Mouse (Mus musculus): ENCODE data around the gene Nid2. TPM values are rescaled to one million over a fixed set of nuclear protein-coding genes. Genes with fewer than 3 reads are reported as not detected.

Nid2 gene
- total and polyA plus RNA-seq, 2 experiments from 2014 or later: 18.5 to 26.8 TPM

DNA sequence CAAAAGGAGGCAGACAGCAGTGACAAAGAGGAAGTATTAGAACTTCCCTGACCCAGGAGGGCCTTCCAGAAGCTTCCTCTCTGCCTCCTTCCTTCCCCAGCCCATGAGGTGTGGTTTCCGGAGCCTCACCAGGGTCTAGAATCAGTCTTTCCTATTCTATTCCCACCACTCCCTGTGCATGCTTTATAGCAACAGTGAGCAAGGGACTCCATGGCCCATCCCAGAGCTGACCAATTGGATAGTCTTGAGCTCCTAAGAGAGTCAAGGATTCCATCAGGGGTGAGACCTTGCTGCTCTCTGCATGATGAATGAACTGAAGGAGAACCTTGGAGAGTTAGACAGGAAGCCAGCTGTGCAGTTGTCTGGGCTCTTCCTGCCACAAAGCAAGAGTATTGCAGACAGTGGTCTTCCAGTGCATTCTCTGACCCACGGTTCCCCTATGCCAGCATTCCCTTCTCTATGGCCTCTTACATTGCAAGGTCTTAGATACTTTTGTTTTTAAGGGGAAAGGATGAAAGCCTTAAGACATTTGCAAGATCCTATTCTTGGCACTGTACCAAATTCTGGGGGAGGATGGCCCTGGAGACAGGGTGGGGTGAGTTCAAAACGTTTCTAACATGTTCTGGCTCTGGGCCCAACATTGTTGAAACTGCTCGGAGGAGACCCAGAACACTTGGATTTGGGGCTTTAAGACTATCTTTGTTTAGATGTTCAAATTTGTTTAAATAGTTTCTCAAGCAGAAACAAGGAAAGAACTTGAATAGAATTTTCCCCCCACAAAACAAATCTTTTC lies 17.4 kb upstream of the Nid2 start:
- H3K4me1 ChIP-seq (ENCODE audit: insufficient read depth): no peaks in the 10 kb centered on the region; the same call in 1 of the 2 replicates
- no peaks in the 10 kb centered on the region for H3K9me3 ChIP-seq (ENCODE audit: low read length)
- no peak overlapping the region for H3K4me3 ChIP-seq (ENCODE audit: low read depth, low read length)
- no peak for DNase-seq
- WGBS: 40% methylated on average over 4 of the region's 4 CpGs
- no peak overlapping the region for H3K27ac ChIP-seq (ENCODE audit: low read depth, low read length)
- TF ChIP-seq CTCF (IDR thresholded peaks at IDR 0.05; ENCODE audit: low read depth): no peak
- H3K9ac ChIP-seq: no peak overlapping the region
- no peak overlapping the region for H3K4me2 ChIP-seq (ENCODE audit: low read depth)
- ATAC-seq: no peak
- no peaks in the 10 kb centered on the region for H3K27me3 ChIP-seq (ENCODE audit: insufficient read depth, low read length)
- H3K36me3 ChIP-seq (ENCODE audit: insufficient read depth): no peaks in the 10 kb centered on the region

DNA sequence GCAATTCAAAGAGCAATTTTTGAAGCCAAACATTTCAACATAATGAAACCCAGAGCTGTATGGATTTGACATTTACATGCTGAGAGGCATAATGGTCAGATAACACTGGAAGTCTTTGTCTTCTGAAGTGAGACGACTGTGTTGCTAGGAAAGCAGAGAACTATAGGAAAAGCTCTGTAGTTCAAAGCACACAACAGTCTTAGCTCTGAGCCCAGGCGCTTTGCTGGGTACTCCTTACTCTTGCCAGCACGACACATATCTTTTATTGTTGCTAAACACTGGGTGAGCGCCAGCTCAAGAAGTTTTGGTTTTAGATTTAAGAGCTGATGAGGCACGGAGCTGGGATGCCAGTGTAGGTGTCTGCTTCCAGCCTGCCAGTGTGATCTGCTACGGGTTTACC lies 15.8 kb upstream of the Nid2 start:
- Histone ChIP-seq H3K4me3 (ENCODE audit: low read depth, low read length) (no peak overlapping the region), H3K9ac (no peak overlapping the region), H3K27me3 (ENCODE audit: insufficient read depth, low read length) (no peaks in the 10 kb centered on the region), H3K4me2 (ENCODE audit: low read depth) (no peak overlapping the region), H3K27ac (ENCODE audit: low read depth, low read length) (no peak overlapping the region), H3K36me3 (ENCODE audit: insufficient read depth) (no peaks in the 10 kb centered on the region), H3K4me1 (ENCODE audit: insufficient read depth) (no peaks in the 10 kb centered on the region; the same call in 1 of the 2 replicates), H3K9me3 (ENCODE audit: low read length) (no peaks in the 10 kb centered on the region)
- DNase-seq: no peak
- no peak for ATAC-seq
- 15% methylated on average over 6 of the region's 6 CpGs for WGBS
- TF ChIP-seq CTCF (IDR thresholded peaks at IDR 0.05; ENCODE audit: low read depth): no peak

DNA sequence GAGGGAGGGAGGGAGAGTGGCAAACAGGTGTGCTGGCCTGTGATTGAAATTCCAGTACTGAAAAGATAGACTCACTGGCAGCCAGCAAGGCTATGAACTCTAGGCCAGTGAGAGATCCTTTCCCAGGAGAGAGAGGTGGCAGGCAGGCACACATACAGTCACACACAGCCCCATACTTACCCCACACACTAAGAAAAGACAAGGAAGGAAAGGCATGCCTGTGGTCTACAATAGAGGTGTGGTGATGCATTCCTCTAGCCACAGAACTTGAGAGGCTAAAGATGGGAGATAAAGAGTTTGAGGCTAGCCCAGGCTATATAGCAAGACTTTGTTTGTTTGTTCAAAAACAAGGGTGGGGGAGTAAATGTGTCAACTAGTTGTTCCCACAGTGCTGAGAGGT lies 13.5 kb upstream of the Nid2 start:
- H3K4me1 ChIP-seq (ENCODE audit: insufficient read depth): no peaks in the 10 kb centered on the region; the same call in 1 of the 2 replicates
- H3K4me3 ChIP-seq (ENCODE audit: low read depth, low read length): no peak overlapping the region
- no peaks in the 10 kb centered on the region for H3K9me3 ChIP-seq (ENCODE audit: low read length)
- DNase-seq (no peak), ATAC-seq (no peak)
- TF ChIP-seq CTCF (IDR thresholded peaks at IDR 0.05; ENCODE audit: low read depth): no peak
- no peak overlapping the region for H3K9ac ChIP-seq
- no peaks in the 10 kb centered on the region for H3K27me3 ChIP-seq (ENCODE audit: insufficient read depth, low read length)
- no peak overlapping the region for H3K4me2 ChIP-seq (ENCODE audit: low read depth)
- no peaks in the 10 kb centered on the region for H3K36me3 ChIP-seq (ENCODE audit: insufficient read depth)
- H3K27ac ChIP-seq (ENCODE audit: low read depth, low read length): no peak overlapping the region

DNA sequence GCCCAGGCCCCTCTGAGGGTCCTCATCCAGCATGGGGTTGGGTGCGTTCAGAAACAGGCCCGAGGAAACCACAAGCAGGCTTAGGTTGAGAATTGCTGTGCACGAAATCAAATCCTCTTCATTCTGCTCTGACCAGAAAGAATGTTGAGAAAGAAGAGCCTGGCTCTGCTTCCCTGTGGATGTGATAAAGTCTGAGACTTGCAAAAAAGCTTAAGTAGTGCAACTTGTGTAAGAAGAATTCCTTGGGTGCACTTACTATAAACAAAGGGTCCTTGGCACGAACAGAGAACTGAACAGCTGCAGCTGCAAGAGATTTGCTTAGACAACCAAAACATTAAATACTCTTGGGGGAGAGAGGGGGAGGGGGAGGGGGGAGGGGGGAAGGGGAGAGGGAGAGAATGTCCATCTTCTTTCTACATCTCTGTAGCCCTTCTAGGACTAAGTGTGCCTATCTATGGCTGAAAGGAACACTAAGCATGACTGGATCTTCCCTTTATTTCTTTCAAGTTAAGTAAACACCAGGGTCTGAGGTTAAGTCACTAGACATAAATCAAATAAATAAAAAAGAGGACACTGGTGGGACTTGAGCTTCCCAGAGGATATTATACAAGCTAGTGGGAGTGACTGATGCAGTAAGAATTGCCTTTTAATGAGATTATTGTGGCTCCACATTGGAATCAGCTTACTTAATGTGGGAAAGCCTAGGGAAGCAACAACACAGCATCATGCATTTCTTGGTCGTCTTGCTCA lies 12.8 kb upstream of the Nid2 start:
- DNase-seq: no peak
- no peak for ATAC-seq
- no peak overlapping the region for H3K9ac ChIP-seq
- no peak for TF ChIP-seq CTCF (IDR thresholded peaks at IDR 0.05; ENCODE audit: low read depth)
- no peak overlapping the region for H3K27ac ChIP-seq (ENCODE audit: low read depth, low read length)
- no peak overlapping the region for H3K4me3 ChIP-seq (ENCODE audit: low read depth, low read length)
- no peaks in the 10 kb centered on the region for H3K36me3 ChIP-seq (ENCODE audit: insufficient read depth)
- no peak overlapping the region for H3K4me2 ChIP-seq (ENCODE audit: low read depth)
- no peaks in the 10 kb centered on the region; the same call in 1 of the 2 replicates for H3K4me1 ChIP-seq (ENCODE audit: insufficient read depth)
- no peaks in the 10 kb centered on the region for H3K27me3 ChIP-seq (ENCODE audit: insufficient read depth, low read length)
- no peaks in the 10 kb centered on the region for H3K9me3 ChIP-seq (ENCODE audit: low read length)
- WGBS: 29% methylated on average over 5 of the region's 5 CpGs

DNA sequence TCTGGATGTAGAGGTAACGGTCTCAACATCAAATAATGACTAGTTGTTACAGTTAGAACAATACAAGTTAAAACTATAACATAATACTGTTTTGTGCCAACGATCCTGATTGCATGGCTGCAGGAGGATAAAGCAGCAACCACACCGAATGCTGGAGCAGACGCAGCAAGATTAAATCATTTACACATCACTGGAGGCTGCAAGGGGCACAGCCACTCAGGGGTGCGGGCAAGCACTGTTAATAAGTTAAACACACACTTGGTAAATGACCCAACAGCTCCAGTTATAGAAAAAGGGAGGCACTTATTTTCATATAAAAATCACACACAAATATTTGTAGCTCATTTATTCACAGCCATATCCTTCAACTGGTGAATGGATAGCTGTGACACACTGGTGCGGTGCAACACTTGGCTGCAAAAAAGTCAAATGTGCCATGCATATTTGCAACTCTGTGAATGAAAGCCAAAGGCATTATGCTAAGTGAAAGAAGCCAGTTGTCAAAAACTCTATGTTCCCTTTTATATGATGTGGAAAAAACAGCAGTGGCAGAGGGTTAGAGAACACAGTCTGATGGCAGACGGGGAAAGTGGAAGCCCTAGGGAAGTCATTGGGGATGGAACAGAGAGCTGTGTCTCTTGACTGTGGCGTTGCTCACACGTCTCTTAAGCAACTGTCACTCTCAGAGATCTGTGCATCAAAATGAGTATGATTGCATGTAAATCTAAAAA lies 11.5 kb upstream of the Nid2 start:
- Histone ChIP-seq H3K4me1 (ENCODE audit: insufficient read depth) (no peaks in the 10 kb centered on the region), H3K4me2 (ENCODE audit: low read depth) (no peak overlapping the region), H3K27ac (ENCODE audit: low read depth, low read length) (no peak overlapping the region), H3K27me3 (ENCODE audit: insufficient read depth, low read length) (no peaks in the 10 kb centered on the region), H3K4me3 (ENCODE audit: low read depth, low read length) (no peak overlapping the region), H3K36me3 (ENCODE audit: insufficient read depth) (no peaks in the 10 kb centered on the region), H3K9me3 (ENCODE audit: low read length) (no peaks in the 10 kb centered on the region), H3K9ac (no peak overlapping the region)
- ATAC-seq (peak; percentile 86), DNase-seq (no peak)
- no peak for TF ChIP-seq CTCF (IDR thresholded peaks at IDR 0.05; ENCODE audit: low read depth)
- WGBS: 23% methylated on average over 9 of the region's 9 CpGs

DNA sequence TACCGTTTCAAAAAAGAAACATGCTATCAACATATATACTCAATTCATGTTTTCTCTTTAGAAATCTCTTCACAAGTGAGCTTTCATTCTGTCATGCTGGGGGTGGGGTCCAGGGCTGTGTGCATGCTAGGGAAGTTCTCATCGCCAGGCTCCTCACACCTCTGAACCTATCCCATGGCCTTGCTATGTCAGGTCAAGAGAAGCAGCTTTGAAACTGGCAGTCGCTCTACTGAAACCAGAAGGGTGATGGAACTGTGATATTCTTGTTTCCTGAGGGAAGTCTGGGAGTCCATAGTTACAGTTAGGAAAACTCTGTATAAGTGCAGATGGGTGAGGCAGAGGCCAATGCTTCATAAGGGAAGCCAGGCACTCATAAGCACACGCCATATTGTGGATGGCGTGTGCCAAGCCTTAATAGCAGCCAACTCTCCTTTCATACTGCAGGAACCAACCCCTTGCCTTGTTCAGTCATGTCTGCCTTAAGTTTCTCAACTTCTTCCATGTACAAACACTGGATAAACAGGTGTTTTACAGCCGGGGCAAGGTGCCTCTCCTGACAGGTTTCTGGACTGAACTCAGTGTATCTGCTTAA lies 10.8 kb upstream of the Nid2 start:
- H3K9ac ChIP-seq: no peak overlapping the region
- H3K27ac ChIP-seq (ENCODE audit: low read depth, low read length): no peak overlapping the region; the same call in 1 of the 2 replicates
- no peak for TF ChIP-seq CTCF (IDR thresholded peaks at IDR 0.05; ENCODE audit: low read depth)
- H3K4me3 ChIP-seq (ENCODE audit: low read depth, low read length): no peak overlapping the region
- WGBS: 61% methylated on average over 6 of the region's 6 CpGs
- no peaks in the 10 kb centered on the region for H3K9me3 ChIP-seq (ENCODE audit: low read length)
- peak; percentile 76 for DNase-seq
- ATAC-seq: peak; percentile 91
- H3K36me3 ChIP-seq (ENCODE audit: insufficient read depth): no peaks in the 10 kb centered on the region
- H3K4me1 ChIP-seq (ENCODE audit: insufficient read depth): no peaks in the 10 kb centered on the region
- H3K4me2 ChIP-seq (ENCODE audit: low read depth): no peak overlapping the region
- no peaks in the 10 kb centered on the region for H3K27me3 ChIP-seq (ENCODE audit: insufficient read depth, low read length)

Measured in forebrain, postnatal 0 days (tissue).